ENCODE assay signal across 8 mouse cellular contexts in genomic region chr1:91346892-91347291, GRCm38 (mm10). TPM values are rescaled to one million over a fixed set of nuclear protein-coding genes. Genes with fewer than 3 reads are reported as not detected.
A peak's percentile ranks its signal among the peaks of the same experiment; 100 is the strongest.
DNase-seq lines count a peak whose midpoint lies in the region; ATAC-seq and TF ChIP-seq lines count a peak whose summit lies in the region.

No protein-coding gene starts in this region.

- ATAC-seq in hindbrain, postnatal 0 days = peak; percentile 85; the same call in 1 of the 2 replicates
- peak; percentile 49; the same call in 1 of the 2 replicates for ATAC-seq in midbrain, embryonic 12.5 days (ENCODE audit: low FRiP score, low read depth)

- H3K4me2 ChIP-seq in hindbrain, postnatal 0 days (ENCODE audit: low read depth, low read length) = no peak overlapping the region
- H3K4me2 ChIP-seq in midbrain, embryonic 12.5 days (replicated peaks) = no peak overlapping the region

- no peaks in the 10 kb centered on the region for H3K36me3 ChIP-seq in hindbrain, postnatal 0 days (ENCODE audit: insufficient read depth, low read length)
- no peaks in the 10 kb centered on the region for H3K36me3 ChIP-seq in midbrain, embryonic 12.5 days

- intact Hi-C loops in left cerebral cortex, postnatal 25 days (cut with DNase I) = loop anchor here (10.0 kb wide), 1 partner anchor 412 kb away; no protein-coding TSS in a partner anchor

- WGBS in hindbrain, postnatal 0 days = 40% methylated on average over 3 of the region's 3 CpGs
- whole genome bisulfite sequencing in midbrain, embryonic 12.5 days = 36% methylated on average over 3 of the region's 3 CpGs

- H3K27ac ChIP-seq in hindbrain, postnatal 0 days = no peak overlapping the region
- no peak overlapping the region for H3K27ac ChIP-seq in midbrain, embryonic 12.5 days (replicated peaks)

- no peak overlapping the region for H3K9ac ChIP-seq in hindbrain, postnatal 0 days (replicated peaks; ENCODE audit: low read length)
- H3K9ac ChIP-seq in midbrain, embryonic 12.5 days (replicated peaks) = no peak overlapping the region

- no peak overlapping the region for H3K4me3 ChIP-seq in hindbrain, postnatal 0 days (ENCODE audit: low read length)
- no peak overlapping the region for H3K4me3 ChIP-seq in midbrain, embryonic 12.5 days

- peaks cover 13% of the 10 kb centered on the region; the same call in 1 of the 2 replicates for H3K4me1 ChIP-seq in hindbrain, postnatal 0 days (ENCODE audit: insufficient read depth, low read length)
- peaks cover 10% of the 10 kb centered on the region for H3K4me1 ChIP-seq in midbrain, embryonic 12.5 days

- TF ChIP-seq CTCF in hindbrain, postnatal 0 days (IDR thresholded peaks at IDR 0.05; ENCODE audit: low read depth) = peak; percentile 90

- no peaks in the 10 kb centered on the region for H3K9me3 ChIP-seq in hindbrain, postnatal 0 days (ENCODE audit: low read length)
- H3K9me3 ChIP-seq in midbrain, embryonic 12.5 days = no peaks in the 10 kb centered on the region

- peaks cover 19% of the 10 kb centered on the region for H3K27me3 ChIP-seq in hindbrain, postnatal 0 days (ENCODE audit: insufficient read depth, low read length)
- peaks cover 53% of the 10 kb centered on the region for H3K27me3 ChIP-seq in midbrain, embryonic 12.5 days

- DNase-seq in urinary bladder, adult 18-20 months (ENCODE audit: low spot score in 2 of 2) = peak; percentile 13 to 31
- DNase-seq in urinary bladder, adult 2 months (ENCODE audit: low spot score) = no peak
- peak; percentile 71 for DNase-seq in cerebellum, adult 9-10 months
- DNase-seq in frontal cortex, adult 2 months (ENCODE audit: extremely low spot score in 1 of 2, low spot score in 1 of 2) = peak; percentile 25 to 79
- peak; percentile 78 for DNase-seq in hindbrain, postnatal 0 days (ENCODE audit: low spot score)
- DNase-seq in left cerebral cortex, postnatal 25 days (ENCODE audit: low spot score in 2 of 2) = peak; percentile 31 to 67
- DNase-seq in spleen, postnatal 10 days (ENCODE audit: low spot score in 2 of 2) = peak; percentile 50 to 74

RNA-seq across cellular contexts. Expression of gene Klhl30, which starts 3.9 kb away (rescaled TPM):
- polyA plus RNA-seq in urinary bladder, adult 2 months (2012; rRNA removed) = 3.4 and 3.8 TPM in 2 replicates
- 4.8 and 5.0 TPM in 2 replicates for polyA plus RNA-seq in frontal cortex, adult 2 months (2012; rRNA removed)
- 0.31 and 0.79 TPM in 2 replicates for total RNA-seq in hindbrain, postnatal 0 days (2014; rRNA removed)
- 0.25 and 0.29 TPM in 2 replicates for polyA plus RNA-seq in hindbrain, postnatal 0 days (2015; fragmentation: Nextera tagmentation; extraction: Ambion mirVana)
- total RNA-seq in left cerebral cortex, postnatal 25 days (2021) = under 1 TPM in 1 of 2 experiments, not detected in 1; 0.16 TPM
- polyA plus RNA-seq in midbrain, embryonic 12.5 days (2016; fragmentation: Nextera tagmentation; extraction: Ambion mirVana) = 0.11 TPM in 1 of 2 replicates, not detected in the other

RNA-seq across cellular contexts. Expression of gene Erfe, which starts 19.3 kb away (rescaled TPM):
- 0.08 and 0.18 TPM in 2 replicates for polyA plus RNA-seq in urinary bladder, adult 2 months (2012; rRNA removed)
- 0.72 and 1.4 TPM in 2 replicates for polyA plus RNA-seq in frontal cortex, adult 2 months (2012; rRNA removed)
- total RNA-seq in hindbrain, postnatal 0 days (2014; rRNA removed) = 0.25 and 0.42 TPM in 2 replicates
- 0.15 and 0.19 TPM in 2 replicates for polyA plus RNA-seq in hindbrain, postnatal 0 days (2015; fragmentation: Nextera tagmentation; extraction: Ambion mirVana)
- total RNA-seq in left cerebral cortex, postnatal 25 days (2021) = under 1 TPM; 0.44 to 0.85 TPM
- polyA plus RNA-seq in midbrain, embryonic 12.5 days (2016; fragmentation: Nextera tagmentation; extraction: Ambion mirVana) = 0.48 and 0.59 TPM in 2 replicates

RNA-seq across cellular contexts. Expression of gene Espnl, which starts 25.0 kb away (rescaled TPM):
- polyA plus RNA-seq in urinary bladder, adult 2 months (2012; rRNA removed) = 0.03 and 0.04 TPM in 2 replicates
- 0.21 and 0.28 TPM in 2 replicates for polyA plus RNA-seq in frontal cortex, adult 2 months (2012; rRNA removed)
- 0.07 and 0.26 TPM in 2 replicates for total RNA-seq in hindbrain, postnatal 0 days (2014; rRNA removed)
- 0.10 and 0.25 TPM in 2 replicates for polyA plus RNA-seq in hindbrain, postnatal 0 days (2015; fragmentation: Nextera tagmentation; extraction: Ambion mirVana)
- total RNA-seq in left cerebral cortex, postnatal 25 days (2021) = under 1 TPM; 0.14 to 0.27 TPM
- 0.08 and 0.09 TPM in 2 replicates for polyA plus RNA-seq in midbrain, embryonic 12.5 days (2016; fragmentation: Nextera tagmentation; extraction: Ambion mirVana)

RNA-seq across cellular contexts. Expression of gene Scly, which starts 48.8 kb away (rescaled TPM):
- polyA plus RNA-seq in urinary bladder, adult 2 months (2012; rRNA removed) = 21.1 and 21.8 TPM in 2 replicates
- 19.6 and 20.0 TPM in 2 replicates for polyA plus RNA-seq in frontal cortex, adult 2 months (2012; rRNA removed)
- total RNA-seq in hindbrain, postnatal 0 days (2014; rRNA removed) = 15.2 TPM in 2 replicates
- 9.7 and 9.9 TPM in 2 replicates for polyA plus RNA-seq in hindbrain, postnatal 0 days (2015; fragmentation: Nextera tagmentation; extraction: Ambion mirVana)
- total RNA-seq in left cerebral cortex, postnatal 25 days (2021) = 10 to 100 TPM; 15.0 to 16.0 TPM
- 11.6 and 12.1 TPM in 2 replicates for polyA plus RNA-seq in midbrain, embryonic 12.5 days (2016; fragmentation: Nextera tagmentation; extraction: Ambion mirVana)

RNA-seq across cellular contexts. Expression of gene Ilkap, which starts 51.7 kb away (rescaled TPM):
- polyA plus RNA-seq in urinary bladder, adult 2 months (2012; rRNA removed) = 80.1 and 82.9 TPM in 2 replicates
- 92.2 and 97.3 TPM in 2 replicates for polyA plus RNA-seq in frontal cortex, adult 2 months (2012; rRNA removed)
- 66.7 and 66.9 TPM in 2 replicates for total RNA-seq in hindbrain, postnatal 0 days (2014; rRNA removed)
- polyA plus RNA-seq in hindbrain, postnatal 0 days (2015; fragmentation: Nextera tagmentation; extraction: Ambion mirVana) = 119 and 120 TPM in 2 replicates
- total RNA-seq in left cerebral cortex, postnatal 25 days (2021) = 10 to 100 TPM; 59.7 to 61.7 TPM
- polyA plus RNA-seq in midbrain, embryonic 12.5 days (2016; fragmentation: Nextera tagmentation; extraction: Ambion mirVana) = 153 and 155 TPM in 2 replicates
